Mouse (Mus musculus) urinary bladder, postnatal 4 days (tissue): ENCODE measurements at regions not wholly inside any gene's neighbourhood (a gene's known extent, or its start where the extent isn't known, plus 50 kb on each side); places are given as distances from the start of the nearest gene placed in this dataset.

Experiments used
- DNase-seq, 2 experiments: peaks; one replicate each; pipeline ENCODE4 v3.0.0; 2021 to 2022; ENCODE audit warnings: low spot score in 2 of 2

GRCm38 (mm10) chr8:93591608-93592301 lies 56.1 kb upstream of the Ces5a start:
- DNase-seq = peak; percentile 71 to 84

- DNase-seq = no peak
These were observed 56.6 kb upstream of the Ces5a start for GRCm38 (mm10) chr8:93592302-93592651.

- peak in 1 of 2 experiments; percentile 24 for DNase-seq
These were observed 63.0 kb upstream of the Ces5a start for GRCm38 (mm10) chr8:93598613-93599121.

GRCm38 (mm10) chr8:93599306-93599705 lies 63.7 kb upstream of the Ces5a start:
- DNase-seq = no peak

GRCm38 (mm10) chr8:93599776-93600175 lies 64.1 kb upstream of the Ces5a start:
- DNase-seq = no peak

- DNase-seq = peak in 1 of 2 experiments; percentile 82
These were observed 91.3 kb upstream of the Ces5a start for GRCm38 (mm10) chr8:93626807-93627526.

GRCm38 (mm10) chr8:93627626-93628025 lies 92.0 kb upstream of the Ces5a start:
- DNase-seq = no peak

- no peak for DNase-seq
These were observed 97.3 kb upstream of the Ces5a start for GRCm38 (mm10) chr8:93632896-93633295.

GRCm38 (mm10) chr8:93642770-93643169 lies 107.1 kb upstream of the Ces5a start:
- no peak for DNase-seq

GRCm38 (mm10) chr8:93643471-93644215 lies 108.0 kb upstream of the Ces5a start:
- no peak for DNase-seq

GRCm38 (mm10) chr8:93653421-93653820 lies 117.8 kb upstream of the Ces5a start:
- DNase-seq = no peak

GRCm38 (mm10) chr8:93653913-93654705 lies 118.5 kb upstream of the Ces5a start:
- DNase-seq = no peak

- DNase-seq = no peak
These were observed 120.1 kb upstream of the Ces5a start for GRCm38 (mm10) chr8:93655752-93656151.

- DNase-seq = peak; percentile 62 to 78
These were observed 126.1 kb upstream of the Ces5a start for GRCm38 (mm10) chr8:93661739-93662138.

GRCm38 (mm10) chr8:93662219-93662618 lies 126.6 kb upstream of the Ces5a start:
- DNase-seq = no peak

- DNase-seq = no peak
These were observed 128.2 kb upstream of the Ces5a start for GRCm38 (mm10) chr8:93663851-93664250.

GRCm38 (mm10) chr8:93668306-93668705 lies 132.7 kb upstream of the Ces5a start:
- no peak for DNase-seq

GRCm38 (mm10) chr8:93674721-93675120 lies 135.0 kb upstream of the Gnao1 start:
- DNase-seq = no peak

GRCm38 (mm10) chr8:93683773-93684391 lies 125.9 kb upstream of the Gnao1 start:
- DNase-seq = no peak

GRCm38 (mm10) chr8:93684392-93684791 lies 125.4 kb upstream of the Gnao1 start:
- no peak for DNase-seq

- DNase-seq = no peak
These were observed 120.9 kb upstream of the Gnao1 start for GRCm38 (mm10) chr8:93688845-93689244.
